Mouse (Mus musculus): ENCODE data around the gene Cyfip1. TPM values are rescaled to one million over a fixed set of nuclear protein-coding genes. Genes with fewer than 3 reads are reported as not detected.

The Cyfip1 gene
- total RNA-seq (2021) = 10 to 100 TPM; 21.0 to 22.3 TPM
- long read RNA-seq, experiment 1, full-length matches to known transcripts = 3 of 5 reads
- long read RNA-seq, experiment 1, partial matches to known transcripts = 1 of 5 reads
- long read RNA-seq, experiment 1, other reads (novel, unspliced or antisense) = 1 of 5 reads
- long read RNA-seq, experiment 2, full-length matches to known transcripts = 19 of 26 reads
- long read RNA-seq, experiment 2, partial matches to known transcripts = 2 of 26 reads
- long read RNA-seq, experiment 2, other reads (novel, unspliced or antisense) = 5 of 26 reads

DNA sequence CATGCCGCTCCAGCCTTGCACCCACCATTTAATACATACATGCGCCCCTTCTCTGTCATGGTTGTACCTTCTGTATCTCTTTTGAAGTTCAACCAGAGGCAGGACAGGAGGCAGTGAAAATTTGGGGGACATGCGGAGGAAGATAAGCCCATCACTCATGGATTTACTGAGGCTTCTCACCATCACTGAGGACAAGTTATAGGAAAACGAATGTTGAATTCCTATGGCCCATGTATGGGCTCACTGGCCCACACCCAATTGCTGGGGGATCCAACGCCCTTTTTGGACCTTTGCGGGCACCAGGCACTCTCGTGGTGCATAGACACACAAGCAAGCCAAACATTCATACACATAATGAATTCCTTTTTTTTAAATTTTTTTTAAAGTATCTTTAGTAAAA, at the start of gene Cyfip1:
Cyfip1 (plus strand) TSS at position 301 of the 400 bp plus-strand sequence.
- no peak for DNase-seq

DNA sequence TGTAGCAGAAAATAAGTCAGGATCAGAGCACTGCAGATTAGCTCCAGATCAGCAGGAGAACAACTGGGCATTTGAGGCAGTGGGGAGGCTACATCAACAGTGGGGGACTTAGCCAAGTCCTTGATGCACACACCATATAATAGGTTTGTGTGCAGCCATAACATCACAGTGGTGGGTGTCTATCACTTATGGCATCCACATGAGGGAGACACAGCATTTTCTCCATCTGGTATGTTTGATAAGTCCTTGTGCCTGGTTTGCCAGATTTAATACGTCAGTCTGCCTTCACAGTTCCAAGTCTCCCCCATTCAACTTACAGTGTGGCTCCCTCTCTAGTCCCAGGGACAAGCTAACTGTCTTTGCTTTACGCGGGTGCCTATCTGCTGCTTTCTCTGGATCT, 49.3 kb upstream of the Cyfip1 start:
- DNase-seq = no peak

GRCm38 (mm10) chr7:55793236-55793951, 48.2 kb upstream of the Cyfip1 start:
- no peak for DNase-seq

DNA sequence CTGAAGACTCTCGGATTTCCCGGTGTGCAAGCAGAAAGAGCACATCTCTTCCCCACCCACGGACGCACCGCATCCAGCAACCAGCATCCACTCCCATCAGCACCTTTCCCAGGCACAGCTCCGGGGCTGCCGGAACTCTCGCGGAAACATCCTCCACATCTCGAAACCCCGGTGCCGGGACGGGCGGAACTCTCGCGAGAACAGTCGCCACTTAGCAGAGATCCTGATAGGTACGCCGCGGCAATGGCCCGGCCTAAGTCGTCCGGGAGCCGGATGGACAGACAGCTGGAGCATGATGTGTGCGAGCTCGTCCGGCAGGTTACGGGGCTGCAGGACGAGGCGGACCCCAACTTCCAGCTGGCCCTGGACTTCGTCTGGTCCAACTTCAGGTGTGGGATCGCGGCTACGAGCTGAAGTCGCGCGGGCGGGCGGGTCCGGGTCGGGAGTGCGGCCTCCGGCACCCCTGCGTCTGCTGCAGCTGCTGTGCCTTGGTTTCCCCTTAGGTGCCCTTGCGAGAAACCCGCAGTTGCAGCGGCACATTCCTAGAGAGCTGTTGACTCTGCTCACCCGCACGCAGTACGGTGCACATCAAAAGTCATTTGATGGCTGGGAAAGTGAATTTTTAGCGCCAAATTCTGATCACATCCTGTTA, 47.5 kb upstream of the Cyfip1 start, which contains the start of gene Tubgcp5:
Tubgcp5 (plus strand) TSS at position 203 of the 652 bp plus-strand sequence.
- DNase-seq = peak; percentile 95

GRCm38 (mm10) chr7:55799981-55800380, 41.6 kb upstream of the Cyfip1 start:
- DNase-seq = no peak

DNA sequence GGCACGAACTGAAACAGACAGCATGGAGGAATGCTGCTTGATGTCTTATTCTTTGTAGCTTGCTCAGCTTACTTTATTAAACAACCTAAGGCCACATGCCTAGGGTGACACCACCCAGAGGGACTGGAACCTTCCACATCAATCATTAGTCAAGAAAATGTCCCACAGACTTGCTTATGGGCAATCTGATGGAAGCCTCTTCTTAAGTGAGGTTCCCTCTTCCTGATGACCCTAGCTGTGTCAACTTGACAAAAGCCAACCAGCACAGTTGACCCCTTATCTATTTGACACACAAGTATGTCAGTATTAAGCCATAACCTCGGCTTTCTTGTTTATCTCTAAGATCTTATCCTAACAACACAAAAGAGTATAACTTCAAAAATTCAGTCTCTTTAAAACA, 31.6 kb upstream of the Cyfip1 start:
- DNase-seq = no peak

- DNase-seq = no peak
Measured at GRCm38 (mm10) chr7:55824468-55824867, 17.1 kb upstream of the Cyfip1 start.

DNA sequence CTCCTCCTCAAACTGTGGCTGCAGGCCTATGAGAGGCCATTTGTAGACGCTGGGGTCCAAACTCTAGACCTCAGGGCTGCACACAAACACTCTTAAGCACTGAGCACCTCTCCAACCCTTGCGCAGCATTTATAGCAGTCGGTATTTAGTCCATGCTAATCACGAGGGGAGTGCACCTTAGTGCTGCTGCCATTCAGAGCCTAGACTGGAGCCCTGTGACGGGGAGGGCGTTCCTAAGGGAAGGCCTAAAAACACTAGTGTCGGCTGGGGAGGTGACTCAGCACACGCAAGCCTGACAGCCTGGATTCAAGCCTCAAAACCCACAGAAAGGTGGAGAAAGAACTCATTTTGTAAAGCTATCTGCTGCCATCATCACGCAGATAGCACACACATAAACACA, 14.0 kb upstream of the Cyfip1 start:
- no peak for DNase-seq

DNA sequence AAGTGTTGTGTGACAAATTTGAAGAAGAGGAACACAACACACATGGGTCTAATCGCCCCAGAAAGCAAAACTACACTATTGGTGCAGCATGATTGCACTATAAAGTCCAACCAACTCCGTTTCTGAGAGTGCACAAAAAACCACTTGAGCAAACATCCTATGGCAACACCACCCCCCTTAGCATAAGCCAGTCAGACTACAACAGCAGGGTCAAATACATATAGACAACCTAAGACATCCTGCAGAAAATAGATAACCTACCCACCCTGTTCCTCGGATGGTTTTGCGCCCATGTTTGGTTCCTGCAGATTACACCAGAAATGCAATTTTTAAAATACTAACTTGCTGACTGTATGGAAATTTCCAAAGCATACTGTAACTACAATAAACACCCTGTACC, 4.7 kb upstream of the Cyfip1 start:
- no peak for DNase-seq

DNA sequence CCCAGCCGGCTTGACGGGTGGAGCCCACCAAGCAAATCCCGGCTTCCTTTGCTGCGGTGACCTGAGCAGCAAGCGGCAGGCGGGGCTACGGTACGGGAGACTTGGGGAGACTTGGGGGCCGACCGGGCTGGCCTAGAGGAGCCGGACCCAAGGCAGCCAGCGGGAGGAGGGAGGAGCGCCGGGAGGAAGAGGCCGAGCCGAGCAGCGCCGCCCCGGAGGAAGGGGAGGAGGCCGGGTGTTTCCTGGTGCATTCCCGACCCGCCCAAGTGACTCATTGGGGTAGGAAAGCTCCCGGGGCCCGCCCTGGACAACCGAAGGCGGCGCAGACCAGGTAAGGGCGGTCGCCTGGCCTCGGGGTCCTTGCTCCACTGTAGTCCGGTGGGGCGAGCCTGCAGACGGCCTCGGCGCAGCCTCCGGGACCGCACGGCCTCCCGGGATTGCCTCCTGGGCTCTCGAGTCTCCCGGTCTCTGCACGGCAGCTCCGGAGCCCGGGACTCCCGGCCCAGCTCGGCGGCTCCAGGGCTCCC, 495 bp downstream of the Cyfip1 start:
- DNase-seq = peak; percentile 91

DNA sequence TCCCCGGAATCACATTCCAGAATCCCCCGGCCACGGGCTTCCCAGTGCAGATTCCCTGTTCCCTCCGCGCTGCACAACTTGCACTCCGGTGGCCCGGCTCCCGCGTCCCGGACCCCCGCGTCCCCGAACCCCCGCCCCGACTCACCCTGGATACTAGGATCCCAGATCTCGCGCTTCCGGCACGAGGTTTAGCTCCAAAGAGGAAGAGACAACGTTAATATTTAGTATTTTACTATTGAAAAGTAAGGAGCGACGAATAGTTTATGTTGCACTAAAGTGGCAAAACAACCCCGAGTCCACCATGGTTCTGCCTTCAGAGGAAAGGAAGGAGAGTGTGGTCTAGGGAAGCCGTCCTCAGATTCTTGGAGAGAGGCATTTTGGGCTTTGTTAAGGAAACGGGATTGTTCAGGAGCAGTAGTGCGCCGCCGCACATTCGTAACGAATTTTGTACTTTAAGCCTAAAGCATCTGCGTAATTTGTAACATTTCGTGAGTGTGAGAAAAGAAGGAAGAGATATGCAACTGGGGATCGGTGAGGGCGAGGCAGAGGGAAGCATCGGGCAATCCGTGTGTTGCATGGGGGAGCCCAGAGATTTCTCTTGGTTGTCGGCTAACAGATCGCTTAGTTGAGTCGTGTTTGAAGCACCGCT, 1.1 kb downstream of the Cyfip1 start:
- DNase-seq = no peak

GRCm38 (mm10) chr7:55846606-55847312, 5.2 kb downstream of the Cyfip1 start:
- no peak for DNase-seq

- no peak for DNase-seq
Measured at GRCm38 (mm10) chr7:55849948-55850571, 8.5 kb downstream of the Cyfip1 start.

DNA sequence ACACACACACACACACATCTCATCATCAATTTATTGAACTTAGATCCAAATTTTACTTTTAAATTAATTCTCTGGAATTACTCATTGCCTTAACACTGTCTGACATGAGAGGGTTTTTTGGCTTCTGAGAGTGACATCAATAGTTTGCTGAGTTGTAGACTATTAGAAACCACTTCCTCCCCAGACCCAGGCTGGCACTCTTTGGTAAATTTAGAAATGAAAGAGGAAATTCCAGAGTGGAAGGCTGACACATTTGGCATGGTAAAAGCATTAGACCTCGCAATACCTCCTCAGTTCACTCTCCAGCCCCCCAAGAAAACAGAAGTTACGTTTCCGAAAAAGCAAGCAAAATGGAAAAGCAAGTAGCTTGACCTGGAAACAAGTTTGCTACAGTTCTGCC, 11.2 kb downstream of the Cyfip1 start:
- DNase-seq = no peak

DNA sequence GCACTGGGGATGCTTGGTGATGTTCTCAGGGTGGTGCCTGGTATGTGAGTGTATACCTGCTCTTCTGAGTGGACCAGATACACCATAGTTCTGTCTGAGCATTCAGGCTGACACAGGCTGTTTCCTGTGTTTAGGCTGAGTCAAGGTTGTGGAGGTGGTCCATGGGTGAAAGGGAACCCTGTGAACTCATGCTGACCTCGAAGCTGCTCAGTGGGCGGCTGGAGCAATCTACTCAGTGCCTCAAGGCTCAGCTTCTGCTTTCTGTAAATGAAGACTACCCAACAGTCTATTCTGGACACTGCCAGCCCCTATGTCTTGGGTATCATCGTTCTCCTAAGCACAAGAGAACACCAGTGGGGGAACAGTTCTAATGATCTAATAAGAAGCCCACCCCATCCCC, 14.1 kb downstream of the Cyfip1 start:
- no peak for DNase-seq

- DNase-seq = no peak
Measured at GRCm38 (mm10) chr7:55856741-55857140, 15.2 kb downstream of the Cyfip1 start.

- no peak for DNase-seq
Measured at GRCm38 (mm10) chr7:55857729-55858128, 16.2 kb downstream of the Cyfip1 start.

GRCm38 (mm10) chr7:55858836-55859517, 17.4 kb downstream of the Cyfip1 start:
- no peak for DNase-seq

- DNase-seq = no peak
Measured at GRCm38 (mm10) chr7:55859518-55859872, 17.9 kb downstream of the Cyfip1 start.

- DNase-seq = no peak
Measured at GRCm38 (mm10) chr7:55859956-55860355, 18.4 kb downstream of the Cyfip1 start.

DNA sequence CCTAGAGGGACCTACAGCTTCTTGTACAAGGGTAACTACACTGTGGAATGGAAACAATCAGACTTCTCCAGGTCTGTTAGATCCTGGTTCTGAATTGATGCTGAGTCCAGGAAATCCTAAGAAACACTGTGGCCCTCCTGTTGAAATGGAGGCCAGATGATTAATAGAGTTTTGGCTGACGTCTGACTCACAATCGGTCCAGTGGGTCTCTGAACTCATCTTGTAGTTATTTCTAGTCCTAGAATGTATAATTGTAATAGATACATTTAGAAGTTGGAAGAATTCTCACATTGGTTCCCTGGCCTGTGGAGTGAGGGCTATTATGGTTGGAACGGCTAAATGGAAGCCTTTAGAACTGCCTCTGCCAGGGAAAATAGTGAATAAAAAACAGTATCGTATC, 19.6 kb downstream of the Cyfip1 start:
- DNase-seq = no peak
